Mouse (Mus musculus): ENCODE results near the gene BC037034. TPM values are rescaled to one million over a fixed set of nuclear protein-coding genes. Genes with fewer than 3 reads are reported as not detected.

BC037034 gene
- polyA plus RNA-seq, 1 experiment from 2014 or later = 3.9 TPM

GRCm38 (mm10) chr5:138256966-138257584 lies 6.8 kb downstream of the BC037034 start:
- 89% methylated on average over 10 of the region's 10 CpGs for WGBS
- Histone ChIP-seq H3K27me3 (replicated peaks; ENCODE audit: control insufficient read depth, insufficient read depth, low read length) (no peaks in the 10 kb centered on the region), H3K4me3 (ENCODE audit: low read length) (no peak overlapping the region), H3K4me2 (ENCODE audit: low read depth, low read length) (peak overlapping the region; percentile 81; the same call in 1 of the 2 replicates), H3K4me1 (ENCODE audit: control insufficient read depth, insufficient read depth, low read length) (peaks cover 20% of the 10 kb centered on the region), H3K27ac (ENCODE audit: low read length) (no peak overlapping the region), H3K9me3 (ENCODE audit: control insufficient read depth, low read length) (no peaks in the 10 kb centered on the region), H3K36me3 (ENCODE audit: control insufficient read depth, insufficient read depth, low read length) (peaks cover 23% of the 10 kb centered on the region), H3K9ac (ENCODE audit: low read depth, low read length) (peak overlapping the region; percentile 74; the same call in 1 of the 2 replicates)
- ATAC-seq = no peak

GRCm38 (mm10) chr5:138256094-138256467 lies 7.8 kb downstream of the BC037034 start:
- no peaks in the 10 kb centered on the region for H3K9me3 ChIP-seq (ENCODE audit: control insufficient read depth, low read length)
- H3K27ac ChIP-seq (ENCODE audit: low read length) = peak overlapping the region; percentile 83
- peak; percentile 50 for ATAC-seq
- H3K4me1 ChIP-seq (ENCODE audit: control insufficient read depth, insufficient read depth, low read length) = peaks cover 18% of the 10 kb centered on the region
- H3K27me3 ChIP-seq (replicated peaks; ENCODE audit: control insufficient read depth, insufficient read depth, low read length) = no peaks in the 10 kb centered on the region
- H3K36me3 ChIP-seq (ENCODE audit: control insufficient read depth, insufficient read depth, low read length) = peaks cover 18% of the 10 kb centered on the region
- peak overlapping the region; percentile 69 for H3K4me3 ChIP-seq (ENCODE audit: low read length)
- H3K9ac ChIP-seq (ENCODE audit: low read depth, low read length) = peak overlapping the region; percentile 74
- WGBS = 10% methylated on average over 7 of the region's 7 CpGs
- H3K4me2 ChIP-seq (ENCODE audit: low read depth, low read length) = peak overlapping the region; percentile 81

DNA sequence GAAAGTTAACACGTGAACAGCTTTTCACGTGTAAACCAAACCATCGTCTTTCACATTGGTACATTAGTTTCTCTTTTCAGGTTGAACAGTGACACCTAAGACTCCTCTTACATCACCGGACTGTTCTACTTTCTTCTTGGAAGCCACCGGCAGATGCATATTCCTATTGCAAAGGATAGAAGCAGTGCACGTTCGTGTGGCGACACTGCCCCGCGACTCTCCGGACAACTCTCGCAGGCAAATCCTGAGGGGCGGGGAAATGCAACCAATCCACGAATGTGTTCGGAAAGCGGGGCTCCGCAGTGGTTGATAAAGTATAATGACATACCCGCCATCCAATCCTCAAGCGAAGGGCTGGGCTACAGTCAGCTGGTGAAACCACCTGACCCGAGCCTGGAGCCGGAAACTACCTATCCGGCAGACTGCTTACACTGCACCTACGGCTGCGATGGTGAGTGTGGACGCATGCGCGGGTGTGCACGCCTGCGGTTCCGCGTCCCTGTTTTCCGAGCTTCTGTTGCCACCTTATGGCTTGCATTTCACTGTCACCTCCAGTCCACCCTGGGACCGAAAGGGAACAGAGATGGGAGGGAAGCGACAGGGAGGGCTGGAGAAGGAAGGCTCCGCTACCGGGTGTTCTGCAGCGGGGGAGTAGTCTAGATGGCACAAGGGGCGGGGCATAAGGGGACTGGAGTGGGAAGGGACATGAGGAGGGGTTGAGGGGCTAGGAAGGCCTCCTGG lies 8.3 kb downstream of the BC037034 start, which contains the start of gene Lamtor4:
Lamtor4 (plus strand) TSS at position 130 of the 741 bp plus-strand sequence.
- Histone ChIP-seq H3K27me3 (replicated peaks; ENCODE audit: control insufficient read depth, insufficient read depth, low read length) (no peaks in the 10 kb centered on the region), H3K9me3 (ENCODE audit: control insufficient read depth, low read length) (no peaks in the 10 kb centered on the region), H3K9ac (ENCODE audit: low read depth, low read length) (peak within 1 kb of the TSS; percentile 74), H3K36me3 (ENCODE audit: control insufficient read depth, insufficient read depth, low read length) (peaks cover 15% of the 10 kb centered on the region), H3K4me2 (ENCODE audit: low read depth, low read length) (peak within 1 kb of the TSS; percentile 81), H3K4me3 (ENCODE audit: low read length) (peak within 1 kb of the TSS; percentile 69), H3K27ac (ENCODE audit: low read length) (peak within 1 kb of the TSS; percentile 83), H3K4me1 (ENCODE audit: control insufficient read depth, insufficient read depth, low read length) (peaks cover 16% of the 10 kb centered on the region)
- peak; percentile 100 for ATAC-seq
- under 1% methylated on average over 38 of the region's 38 CpGs for WGBS

GRCm38 (mm10) chr5:138253061-138253460 lies 10.8 kb downstream of the BC037034 start:
- no peak for ATAC-seq
- Histone ChIP-seq H3K4me1 (ENCODE audit: control insufficient read depth, insufficient read depth, low read length) (peaks cover 11% of the 10 kb centered on the region), H3K4me3 (ENCODE audit: low read length) (no peak overlapping the region), H3K4me2 (ENCODE audit: low read depth, low read length) (no peak overlapping the region), H3K36me3 (ENCODE audit: control insufficient read depth, insufficient read depth, low read length) (no peaks in the 10 kb centered on the region), H3K27ac (ENCODE audit: low read length) (no peak overlapping the region), H3K27me3 (replicated peaks; ENCODE audit: control insufficient read depth, insufficient read depth, low read length) (no peaks in the 10 kb centered on the region), H3K9ac (ENCODE audit: low read depth, low read length) (no peak overlapping the region), H3K9me3 (ENCODE audit: control insufficient read depth, low read length) (no peaks in the 10 kb centered on the region)
- WGBS = 95% methylated on average over 3 of the region's 3 CpGs

DNA sequence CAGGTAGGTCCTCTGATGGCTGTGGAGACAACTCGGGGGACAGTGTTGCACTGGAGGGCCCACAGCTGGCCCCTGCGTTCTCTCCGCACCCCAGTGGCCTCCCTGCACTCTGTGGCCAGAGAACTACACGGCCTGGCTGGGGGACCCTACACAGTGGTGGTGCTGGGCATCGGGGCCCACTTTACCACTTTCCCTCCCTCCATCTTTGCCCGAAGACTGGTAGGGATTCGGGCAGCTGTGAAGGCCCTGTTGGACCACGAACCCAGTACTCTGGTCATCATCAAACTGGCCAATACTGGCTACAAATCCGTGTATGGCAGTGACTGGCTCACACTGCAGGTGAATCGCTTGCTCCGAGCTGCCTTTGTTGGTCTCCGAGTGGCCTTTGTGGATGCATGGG lies 12.7 kb downstream of the BC037034 start:
- Histone ChIP-seq H3K4me2 (ENCODE audit: low read depth, low read length) (no peak overlapping the region), H3K4me1 (ENCODE audit: control insufficient read depth, insufficient read depth, low read length) (peaks cover 8% of the 10 kb centered on the region), H3K36me3 (ENCODE audit: control insufficient read depth, insufficient read depth, low read length) (no peaks in the 10 kb centered on the region), H3K9me3 (ENCODE audit: control insufficient read depth, low read length) (no peaks in the 10 kb centered on the region), H3K4me3 (ENCODE audit: low read length) (no peak overlapping the region), H3K9ac (ENCODE audit: low read depth, low read length) (no peak overlapping the region), H3K27ac (ENCODE audit: low read length) (no peak overlapping the region), H3K27me3 (replicated peaks; ENCODE audit: control insufficient read depth, insufficient read depth, low read length) (no peaks in the 10 kb centered on the region)
- no peak for ATAC-seq
- 84% methylated on average over 12 of the region's 12 CpGs for WGBS

DNA sequence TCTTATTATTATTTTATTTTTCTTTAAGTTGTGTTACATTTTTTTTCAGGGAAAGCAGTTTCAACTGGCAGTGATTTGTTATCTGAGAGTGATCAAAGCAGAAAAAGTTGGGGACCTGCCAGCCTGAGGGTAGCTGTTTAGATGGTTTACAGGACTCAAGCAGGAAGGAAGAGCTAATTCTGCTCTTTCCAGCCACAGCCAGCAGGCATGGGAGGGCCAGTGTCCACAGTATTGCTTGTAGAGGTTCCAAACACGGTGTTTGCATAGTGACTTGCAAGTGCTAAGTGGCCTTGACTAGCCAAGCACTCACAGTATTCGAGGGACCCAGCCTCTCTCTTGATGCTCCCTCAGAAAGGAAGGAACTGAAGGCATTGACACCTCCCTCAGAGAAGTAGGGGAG lies 22.3 kb downstream of the BC037034 start:
- Histone ChIP-seq H3K9ac (ENCODE audit: low read depth, low read length) (no peak overlapping the region), H3K9me3 (ENCODE audit: control insufficient read depth, low read length) (no peaks in the 10 kb centered on the region), H3K4me1 (ENCODE audit: control insufficient read depth, insufficient read depth, low read length) (no peaks in the 10 kb centered on the region), H3K27me3 (replicated peaks; ENCODE audit: control insufficient read depth, insufficient read depth, low read length) (no peaks in the 10 kb centered on the region), H3K4me3 (ENCODE audit: low read length) (no peak overlapping the region), H3K36me3 (ENCODE audit: control insufficient read depth, insufficient read depth, low read length) (no peaks in the 10 kb centered on the region), H3K4me2 (ENCODE audit: low read depth, low read length) (no peak overlapping the region), H3K27ac (ENCODE audit: low read length) (no peak overlapping the region)
- no peak for ATAC-seq
- 42% methylated on average over 2 of the region's 2 CpGs for WGBS

DNA sequence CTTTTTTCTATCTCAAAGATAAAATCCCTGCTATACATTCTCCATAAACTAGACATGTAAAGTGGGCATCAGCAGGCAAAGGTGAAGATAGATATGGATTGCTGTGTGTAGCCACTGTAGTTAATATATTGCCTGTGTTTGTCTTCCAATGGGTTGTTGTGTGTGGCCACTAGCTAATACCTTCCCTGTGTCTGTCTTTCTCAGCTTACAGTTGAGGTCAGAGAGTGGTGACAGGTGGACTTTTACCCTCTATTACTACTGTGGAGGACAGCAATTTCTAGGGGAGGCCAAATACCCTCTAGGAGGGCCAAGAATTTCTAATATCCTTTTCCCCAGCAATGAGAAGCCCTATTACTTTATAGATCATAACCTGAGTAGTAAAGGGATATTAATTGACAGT lies 29.6 kb downstream of the BC037034 start:
- Histone ChIP-seq H3K27me3 (replicated peaks; ENCODE audit: control insufficient read depth, insufficient read depth, low read length) (no peaks in the 10 kb centered on the region), H3K27ac (ENCODE audit: low read length) (no peak overlapping the region; the same call in 1 of the 2 replicates), H3K4me1 (ENCODE audit: control insufficient read depth, insufficient read depth, low read length) (no peaks in the 10 kb centered on the region), H3K4me3 (ENCODE audit: low read length) (no peak overlapping the region), H3K36me3 (ENCODE audit: control insufficient read depth, insufficient read depth, low read length) (no peaks in the 10 kb centered on the region), H3K9me3 (ENCODE audit: control insufficient read depth, low read length) (no peaks in the 10 kb centered on the region), H3K4me2 (ENCODE audit: low read depth, low read length) (no peak overlapping the region), H3K9ac (ENCODE audit: low read depth, low read length) (no peak overlapping the region)
- ATAC-seq = peak; percentile 55; the same call in 1 of the 2 replicates

- no peaks in the 10 kb centered on the region for H3K27me3 ChIP-seq (replicated peaks; ENCODE audit: control insufficient read depth, insufficient read depth, low read length)
- H3K27ac ChIP-seq (ENCODE audit: low read length) = no peak overlapping the region; the same call in 1 of the 2 replicates
- WGBS = 65% methylated on average over 2 of the region's 2 CpGs
- H3K36me3 ChIP-seq (ENCODE audit: control insufficient read depth, insufficient read depth, low read length) = no peaks in the 10 kb centered on the region
- H3K9ac ChIP-seq (ENCODE audit: low read depth, low read length) = no peak overlapping the region
- H3K4me3 ChIP-seq (ENCODE audit: low read length) = no peak overlapping the region
- no peaks in the 10 kb centered on the region for H3K9me3 ChIP-seq (ENCODE audit: control insufficient read depth, low read length)
- no peaks in the 10 kb centered on the region for H3K4me1 ChIP-seq (ENCODE audit: control insufficient read depth, insufficient read depth, low read length)
- ATAC-seq = peak; percentile 55; the same call in 1 of the 2 replicates
- H3K4me2 ChIP-seq (ENCODE audit: low read depth, low read length) = no peak overlapping the region
Measured at GRCm38 (mm10) chr5:138233778-138234177, 30.1 kb downstream of the BC037034 start.

- Histone ChIP-seq H3K4me3 (ENCODE audit: low read length) (no peak overlapping the region), H3K4me1 (ENCODE audit: control insufficient read depth, insufficient read depth, low read length) (no peaks in the 10 kb centered on the region), H3K27ac (ENCODE audit: low read length) (no peak overlapping the region), H3K9ac (ENCODE audit: low read depth, low read length) (no peak overlapping the region), H3K36me3 (ENCODE audit: control insufficient read depth, insufficient read depth, low read length) (no peaks in the 10 kb centered on the region), H3K4me2 (ENCODE audit: low read depth, low read length) (no peak overlapping the region), H3K9me3 (ENCODE audit: control insufficient read depth, low read length) (no peaks in the 10 kb centered on the region), H3K27me3 (replicated peaks; ENCODE audit: control insufficient read depth, insufficient read depth, low read length) (no peaks in the 10 kb centered on the region)
- WGBS = 88% methylated on average over 3 of the region's 3 CpGs
- ATAC-seq = no peak
Measured at GRCm38 (mm10) chr5:138229511-138229910, 34.3 kb downstream of the BC037034 start.
